Mouse (Mus musculus) forelimb bud, embryonic 11.5 days (tissue): ENCODE measurements around the gene Fyn.
A peak's percentile ranks its signal among the peaks of the same experiment; 100 is the strongest.

Experiments
- DNase-seq: peaks from one replicate; pipeline ENCODE4 v3.0.0-alpha.2; 2012; ENCODE audit warnings: low read depth, low spot score

Fyn gene

GRCm38 (mm10) chr10:39368572-39369135 lies at the start of gene Fyn:
Gene Fyn, plus strand, starts transcription at chr10:39368855.
- no peak for DNase-seq

- peak; percentile 83 for DNase-seq
Observed at GRCm38 (mm10) chr10:39320798-39321622, 47.6 kb upstream of the Fyn start.

DNA sequence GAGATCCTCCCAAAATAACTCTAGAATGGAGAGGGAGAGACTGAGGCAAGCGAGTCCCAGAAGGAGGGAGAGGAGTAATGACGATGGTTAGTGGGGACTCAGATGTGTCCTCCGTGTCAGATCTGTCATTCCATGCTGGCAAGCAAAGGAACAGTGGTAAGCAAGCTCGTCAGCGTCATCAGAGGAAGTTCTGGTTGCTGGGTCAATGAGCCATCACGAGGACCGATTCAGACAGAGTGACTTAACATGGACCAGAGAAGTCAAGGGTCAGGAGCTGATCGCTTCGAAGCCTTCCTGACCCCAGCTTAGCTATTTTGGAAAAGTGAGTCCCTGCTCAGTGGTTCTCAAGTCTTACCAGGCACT lies 47.1 kb upstream of the Fyn start:
- DNase-seq = no peak

DNA sequence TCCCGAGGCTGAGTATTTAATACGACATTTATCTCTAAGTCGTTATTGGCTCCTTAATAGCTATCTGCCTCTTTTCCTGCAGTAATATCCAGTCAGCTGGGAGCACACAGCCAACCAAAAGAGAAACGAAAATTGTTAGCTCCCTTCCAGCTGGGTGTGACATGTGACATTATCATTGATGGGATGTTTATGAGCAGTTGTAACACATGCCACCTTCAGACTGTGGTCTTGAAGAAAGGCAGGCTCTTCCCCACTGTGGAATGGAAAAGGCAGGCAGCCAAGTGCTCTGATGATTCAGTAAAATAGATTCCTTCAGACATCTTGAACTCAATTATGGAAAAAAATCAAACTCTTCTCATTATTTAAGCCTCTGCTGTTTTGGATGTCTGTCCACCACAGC lies 46.5 kb upstream of the Fyn start:
- no peak for DNase-seq

GRCm38 (mm10) chr10:39324291-39324690 lies 44.4 kb upstream of the Fyn start:
- no peak for DNase-seq

GRCm38 (mm10) chr10:39328661-39329060 lies 40.0 kb upstream of the Fyn start:
- no peak for DNase-seq

- DNase-seq = no peak
Observed at GRCm38 (mm10) chr10:39334320-39334719, 34.3 kb upstream of the Fyn start.

GRCm38 (mm10) chr10:39335880-39336279 lies 32.8 kb upstream of the Fyn start:
- no peak for DNase-seq

GRCm38 (mm10) chr10:39339189-39339968 lies 29.3 kb upstream of the Fyn start:
- DNase-seq = no peak

DNA sequence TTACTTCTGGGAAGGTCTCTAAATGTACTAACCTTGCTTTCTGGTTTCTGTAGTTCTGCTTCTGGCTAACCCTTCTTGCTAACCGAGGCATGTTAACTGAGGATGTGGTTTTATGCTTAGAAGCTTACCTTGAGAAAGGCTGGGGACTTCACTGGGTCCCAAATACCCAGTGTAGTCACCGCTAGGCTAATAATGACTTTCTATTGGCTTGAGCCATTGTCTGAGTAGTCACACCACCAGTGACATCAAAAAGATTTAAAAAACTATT lies 28.8 kb upstream of the Fyn start:
- DNase-seq = no peak

DNA sequence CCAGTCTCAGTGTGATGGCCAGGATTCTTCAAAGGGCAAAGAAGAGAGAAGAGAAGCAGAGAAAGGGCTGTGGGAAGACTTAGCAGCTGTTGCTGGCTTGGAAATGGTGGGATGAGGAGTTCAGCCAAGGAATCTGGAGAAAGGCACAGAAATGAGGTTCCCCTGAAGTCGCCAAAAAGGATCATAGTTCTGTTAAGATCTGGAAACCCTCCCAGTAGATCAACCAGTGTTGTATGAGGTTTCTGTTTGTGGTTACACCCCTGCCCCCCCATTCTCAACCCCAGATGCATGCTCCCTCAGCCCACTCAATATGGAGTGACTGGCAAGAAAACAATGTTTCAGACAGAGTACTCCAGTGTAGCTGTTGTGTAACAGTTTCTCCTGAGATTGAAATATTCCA lies 25.1 kb upstream of the Fyn start:
- DNase-seq = no peak

GRCm38 (mm10) chr10:39345921-39346320 lies 22.7 kb upstream of the Fyn start:
- DNase-seq = no peak

DNA sequence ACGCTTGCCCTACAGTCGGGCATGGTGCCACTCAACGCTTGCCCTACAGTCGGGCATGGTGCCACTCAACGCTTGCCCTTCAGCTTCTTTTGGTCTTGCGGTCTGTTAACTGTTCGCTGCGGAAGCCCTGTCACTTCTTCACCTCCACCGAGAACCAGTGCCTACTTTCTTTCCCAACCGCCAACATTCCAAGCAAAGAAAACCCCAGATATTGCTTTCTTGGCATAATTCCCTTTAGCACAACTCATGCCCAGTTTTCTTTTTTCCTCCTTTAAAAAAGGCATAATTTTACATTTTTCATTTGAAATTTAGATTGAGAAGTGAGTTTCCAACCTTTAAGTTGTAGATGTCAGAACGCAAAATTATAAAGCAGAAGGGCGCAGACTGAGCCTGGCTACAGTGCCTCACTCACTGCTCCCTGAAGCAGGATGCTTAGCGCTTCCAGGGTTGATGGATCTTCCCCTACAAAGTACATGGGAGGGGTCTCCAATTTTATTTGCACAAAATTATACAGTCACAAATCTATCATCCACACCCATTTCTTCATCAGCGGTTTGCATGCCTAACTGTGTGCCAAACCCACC lies 18.8 kb upstream of the Fyn start:
- no peak for DNase-seq

GRCm38 (mm10) chr10:39364196-39364595 lies 4.5 kb upstream of the Fyn start:
- no peak for DNase-seq

DNA sequence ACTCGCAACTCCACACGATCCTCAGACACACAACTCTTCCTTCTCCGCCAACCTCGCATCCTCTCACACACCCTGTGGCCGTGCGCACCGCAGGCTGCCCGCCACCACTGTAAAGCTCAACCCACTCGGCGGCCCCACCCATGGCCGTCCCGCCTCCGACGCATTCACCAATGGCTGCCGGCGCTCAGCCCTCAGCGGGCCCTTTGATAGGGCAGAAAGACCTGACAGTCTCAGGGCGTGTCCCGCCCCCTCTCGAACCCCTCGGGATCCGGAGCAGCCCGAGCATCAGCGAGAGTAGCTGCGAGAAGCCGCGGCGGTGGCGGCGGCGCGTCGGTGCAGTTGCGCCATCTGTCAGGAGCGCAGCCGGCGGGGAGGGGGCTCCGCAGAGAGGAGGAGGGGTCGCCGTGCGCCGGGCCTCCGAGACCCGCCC lies 862 bp downstream of the Fyn start:
- peak; percentile 95 for DNase-seq

DNA sequence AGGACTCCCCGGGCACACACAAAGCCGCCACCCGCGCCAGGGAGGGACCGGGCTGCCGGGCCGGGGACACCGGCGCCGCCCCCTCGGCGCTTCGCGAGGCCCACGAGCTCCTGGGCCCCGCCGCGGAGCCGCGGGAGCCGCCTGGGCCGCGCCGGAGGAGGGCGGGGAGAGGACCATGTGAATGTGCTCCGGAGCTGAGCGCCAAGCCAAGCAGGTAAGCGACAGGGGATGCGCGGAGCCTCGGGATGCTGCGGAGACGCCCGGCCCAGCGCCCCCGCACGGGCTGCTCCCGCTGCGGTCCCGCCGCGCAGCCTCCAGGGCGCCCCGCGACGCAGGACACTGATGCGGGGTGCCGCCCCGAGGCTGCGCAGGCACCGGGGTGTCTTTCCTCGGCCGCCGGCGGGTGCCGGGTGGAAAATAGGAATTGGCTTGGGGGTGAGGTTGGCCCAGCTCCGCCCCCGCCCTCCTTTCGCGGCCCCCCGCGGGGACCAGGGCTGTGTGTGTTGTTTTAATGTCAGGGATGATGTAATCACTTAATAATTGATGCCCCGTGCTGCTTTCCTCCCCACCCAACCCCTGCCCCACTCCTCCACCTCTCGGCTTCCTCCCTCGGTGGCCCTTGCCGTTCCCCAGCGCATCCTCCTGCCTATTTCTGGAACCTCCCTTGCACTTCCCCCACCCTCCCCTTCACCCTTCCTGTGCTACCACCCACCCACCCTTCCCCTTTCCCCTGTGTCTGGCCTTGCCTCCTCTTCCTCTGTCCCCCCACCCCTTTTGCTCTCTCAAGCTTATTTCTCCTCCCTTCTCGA lies 1.5 kb downstream of the Fyn start:
- no peak for DNase-seq

- DNase-seq = peak; percentile 28
Observed at GRCm38 (mm10) chr10:39370786-39371221, 2.1 kb downstream of the Fyn start.

- DNase-seq = no peak
Observed at GRCm38 (mm10) chr10:39371467-39371866, 2.8 kb downstream of the Fyn start.

DNA sequence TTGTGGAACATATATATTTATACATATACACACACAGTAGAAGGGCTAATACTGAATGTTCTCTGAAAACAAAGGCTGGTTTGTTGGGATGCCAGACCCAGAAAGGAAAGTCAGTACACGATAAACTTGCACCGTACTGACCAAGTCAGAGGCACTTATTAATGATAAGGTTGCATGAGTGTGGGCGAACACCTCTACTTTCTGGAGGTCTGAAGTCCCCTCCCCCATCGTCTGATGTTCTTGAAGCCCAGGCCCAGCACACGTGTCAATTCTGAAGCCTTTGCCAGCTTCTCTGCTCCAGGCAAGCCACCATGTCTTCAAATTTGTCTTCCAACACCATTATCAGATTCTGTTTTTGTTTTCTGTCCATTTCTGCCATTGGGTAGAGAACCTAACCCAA lies 3.3 kb downstream of the Fyn start:
- no peak for DNase-seq

DNA sequence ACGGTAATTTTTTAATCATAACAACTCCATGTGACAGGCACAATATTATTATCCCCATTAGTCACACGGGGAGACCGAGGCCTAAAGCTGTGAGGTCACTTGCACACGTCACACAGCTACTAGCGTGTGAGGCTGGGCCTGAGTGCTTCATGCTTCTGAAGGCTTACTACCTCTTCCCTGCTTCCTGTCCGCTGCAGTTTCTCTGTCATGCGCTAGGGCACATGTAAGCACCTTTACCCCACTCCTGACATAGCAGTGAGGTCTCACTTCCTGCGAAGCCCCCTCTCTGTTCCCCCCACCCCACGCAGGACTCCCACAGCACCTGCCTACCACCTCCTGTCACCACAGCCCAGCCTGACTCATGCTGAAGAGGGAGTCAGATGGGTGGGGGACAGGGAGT lies 8.0 kb downstream of the Fyn start:
- DNase-seq = no peak

- DNase-seq = no peak
Observed at GRCm38 (mm10) chr10:39377219-39377618, 8.6 kb downstream of the Fyn start.
